Mouse (Mus musculus) cortical plate, adult 2 months (tissue): ENCODE data around the gene Rasal2. TPM values are rescaled to one million over a fixed set of nuclear protein-coding genes. Genes with fewer than 3 reads are reported as not detected.

Source experiments
- H3K27ac ChIP-seq: fragments of 200-500 bp; 2 replicates; pipeline ENCODE4 v1.5.1; 2012; ENCODE audit warnings: low read length, control low read depth, inconsistent platforms; ENCODE audit not compliant: insufficient read depth
- H3K4me1 ChIP-seq: fragments of 200-500 bp; 2 replicates; pipeline ENCODE4 v1.6.1; 2011; ENCODE audit warnings: low read length; ENCODE audit not compliant: control insufficient read depth, insufficient read depth
- H3K4me3 ChIP-seq: fragments of 200-500 bp; 2 replicates; pipeline ENCODE4 v1.5.1; 2011; ENCODE audit warnings: mild to moderate bottlenecking, low read length, control low read depth; ENCODE audit not compliant: insufficient read depth
- CTCF ChIP-seq: fragments of 200-500 bp; IDR thresholded peaks from 2 replicates; pipeline ENCODE4 v1.5.1; 2011; ENCODE audit warnings: mild to moderate bottlenecking, control low read depth, low read length; ENCODE audit not compliant: insufficient read depth; ENCODE audit errors: extremely low read depth
- POLR2A ChIP-seq: fragments of 200-500 bp; IDR thresholded peaks from 2 replicates; pipeline ENCODE4 v1.6.1; 2011; ENCODE audit warnings: mild to moderate bottlenecking, low read length, control low read depth; ENCODE audit not compliant: insufficient read depth; ENCODE audit errors: extremely low read depth
- polyA plus RNA-seq: library from polyadenylated mRNA; depleted of rRNA; stranded (reverse); fragments of >200 nt; gene quantifications from 2 replicates; pipeline ENCODE4 v1.2.3, GENCODE M21; 2012; rRNA removed

Gene Rasal2
- polyA plus RNA-seq, 1 experiment: 28.4 TPM

GRCm38 (mm10) chr1:157095534-157095933 lies 316.9 kb downstream of the Rasal2 start:
- Histone ChIP-seq H3K4me1 (no peaks in the 10 kb centered on the region), H3K4me3 (no peak overlapping the region), H3K27ac (no peak overlapping the region)
- TF ChIP-seq POLR2A (no peak), CTCF (no peak)

GRCm38 (mm10) chr1:157092622-157093021 lies 319.8 kb downstream of the Rasal2 start:
- no peak overlapping the region for H3K27ac ChIP-seq
- TF ChIP-seq POLR2A (no peak), CTCF (no peak)
- H3K4me3 ChIP-seq: no peak overlapping the region
- H3K4me1 ChIP-seq: no peaks in the 10 kb centered on the region

- no peak overlapping the region for H3K4me3 ChIP-seq
- no peak overlapping the region for H3K27ac ChIP-seq
- 0 out of 2 replicates have a peak, but pooled peaks have one; percentile 8 for TF ChIP-seq CTCF
- no peak for TF ChIP-seq POLR2A
- H3K4me1 ChIP-seq: no peaks in the 10 kb centered on the region
Measured at GRCm38 (mm10) chr1:157092140-157092539, 320.3 kb downstream of the Rasal2 start.

GRCm38 (mm10) chr1:157090835-157091234 lies 321.6 kb downstream of the Rasal2 start:
- H3K27ac ChIP-seq: no peak overlapping the region
- no peaks in the 10 kb centered on the region for H3K4me1 ChIP-seq
- TF ChIP-seq CTCF (no peak), POLR2A (no peak)
- no peak overlapping the region for H3K4me3 ChIP-seq

- no peak overlapping the region for H3K27ac ChIP-seq
- TF ChIP-seq POLR2A (no peak), CTCF (peak; percentile 70)
- no peaks in the 10 kb centered on the region for H3K4me1 ChIP-seq
- peak overlapping the region; percentile 6; the same call in 1 of the 2 replicates for H3K4me3 ChIP-seq
Measured at GRCm38 (mm10) chr1:157086097-157086994, 326.0 kb downstream of the Rasal2 start.

Other genes with a start within 250 kb of the Rasal2 start
- 11.7 and 13.8 TPM in 2 replicates for gene Cryzl2, start 46.0 kb upstream of the Rasal2 start, polyA plus RNA-seq
- 1.1 TPM in 2 replicates for gene Sec16b, start 94.1 kb upstream of the Rasal2 start, polyA plus RNA-seq